ENCODE assay signal across 8 mouse cellular contexts in the genomic region with DNA sequence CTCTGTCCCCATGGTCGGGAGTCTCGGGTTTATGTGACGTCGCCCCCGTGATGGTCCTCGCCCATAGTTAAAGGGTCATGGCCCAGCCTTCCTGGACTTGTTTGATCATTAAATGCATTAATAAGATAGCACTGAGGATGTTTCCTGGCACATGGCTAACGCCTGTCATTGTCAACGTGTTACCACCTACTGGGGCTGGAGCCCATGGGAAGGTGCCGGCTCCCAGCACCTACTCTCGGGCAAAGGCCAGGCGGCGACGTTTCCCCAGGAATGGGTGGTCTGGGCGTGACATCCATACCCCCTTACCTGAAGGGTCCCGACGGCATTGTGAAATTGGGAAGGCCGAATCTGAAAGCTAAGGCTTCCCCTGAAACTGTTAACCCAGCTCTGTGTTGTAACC. TPM values are rescaled to one million over a fixed set of nuclear protein-coding genes. Genes with fewer than 3 reads are reported as not detected.
DNase-seq lines count a peak whose midpoint lies in the region; ATAC-seq lines count a peak whose summit lies in the region.

No protein-coding gene starts in this region.

- H3K27me3 ChIP-seq in embryonic facial prominence, embryonic 10.5 days (replicated peaks; ENCODE audit: low read depth, poor library complexity, severe bottlenecking), result no peaks in the 10 kb centered on the region
- no peaks in the 10 kb centered on the region for H3K27me3 ChIP-seq in hindbrain, embryonic 16.5 days (replicated peaks; ENCODE audit: control insufficient read depth, insufficient read depth, low read length)

- intact Hi-C loops in left cerebral cortex, postnatal 4 days (cut with DNase I), result no loop called here
- intact Hi-C loops in left cerebral cortex, postnatal 25 days (cut with DNase I), result no loop called here

- H3K9ac ChIP-seq in hindbrain, embryonic 16.5 days (ENCODE audit: low read depth, low read length), result peak overlapping the region; percentile 68

- 2% methylated on average over 17 of the region's 17 CpGs for WGBS in embryonic facial prominence, embryonic 10.5 days
- WGBS in hindbrain, embryonic 16.5 days, result 2% methylated on average over 17 of the region's 17 CpGs

- peak overlapping the region; percentile 90 for H3K4me2 ChIP-seq in hindbrain, embryonic 16.5 days (ENCODE audit: low read length)

- H3K27ac ChIP-seq in embryonic facial prominence, embryonic 10.5 days (replicated peaks), result peak overlapping the region; percentile 86
- peak overlapping the region; percentile 72 for H3K27ac ChIP-seq in hindbrain, embryonic 16.5 days (ENCODE audit: low read depth, low read length)

- H3K4me3 ChIP-seq in embryonic facial prominence, embryonic 10.5 days, result peak overlapping the region; percentile 74
- H3K4me3 ChIP-seq in hindbrain, embryonic 16.5 days (ENCODE audit: low read length), result peak overlapping the region; percentile 72

- DNase-seq in left cerebral cortex, postnatal 4 days, result peak; percentile 32
- DNase-seq in left cerebral cortex, postnatal 25 days (ENCODE audit: low spot score in 2 of 2), result no peak
- DNase-seq in embryonic facial prominence, embryonic 10.5 days (ENCODE audit: low spot score), result no peak
- no peak for DNase-seq in layer of hippocampus, adult 9-10 months (ENCODE audit: low spot score)
- no peak for DNase-seq in cerebellum, postnatal 14 days
- DNase-seq in T-cell, adult 2 months (ENCODE audit: low spot score), result no peak

- H3K9me3 ChIP-seq in embryonic facial prominence, embryonic 10.5 days, result no peaks in the 10 kb centered on the region
- H3K9me3 ChIP-seq in hindbrain, embryonic 16.5 days (ENCODE audit: control insufficient read depth, low read length), result no peaks in the 10 kb centered on the region

- peaks cover 21% of the 10 kb centered on the region for H3K4me1 ChIP-seq in embryonic facial prominence, embryonic 10.5 days
- peaks cover 9% of the 10 kb centered on the region for H3K4me1 ChIP-seq in hindbrain, embryonic 16.5 days (ENCODE audit: control insufficient read depth, insufficient read depth, low read depth, low read length)

- H3K36me3 ChIP-seq in embryonic facial prominence, embryonic 10.5 days (replicated peaks), result peaks cover 27% of the 10 kb centered on the region
- H3K36me3 ChIP-seq in hindbrain, embryonic 16.5 days (ENCODE audit: control insufficient read depth, insufficient read depth, low read length), result no peaks in the 10 kb centered on the region

- no peak for ATAC-seq in hindbrain, embryonic 16.5 days
- ATAC-seq in monocyte, adult 5-6 weeks (replicated peaks; ENCODE audit: insufficient number of reproducible peaks, low FRiP score, low TSS enrichment, poor library complexity, severe bottlenecking), result peak; percentile 4; the same call in 1 of the 2 replicates

RNA-seq across cellular contexts. Expression of a gene that starts 0.8 kb away (rescaled TPM):
- total RNA-seq in left cerebral cortex, postnatal 4 days (2021), result 10 to 100 TPM; 22.3 to 25.0 TPM
- 10 to 100 TPM; 37.6 to 38.6 TPM for total RNA-seq in left cerebral cortex, postnatal 25 days (2021)
- polyA plus RNA-seq in embryonic facial prominence, embryonic 10.5 days (2016; fragmentation: Nextera tagmentation; extraction: Ambion mirVana), result 32.0 and 32.3 TPM in 2 replicates
- polyA plus RNA-seq in hindbrain, embryonic 16.5 days (2015; fragmentation: Nextera tagmentation; extraction: Ambion mirVana), result 40.7 and 45.9 TPM in 2 replicates
- 21.5 to 55.1 TPM (median 25.0 TPM) in 3 replicates for total RNA-seq in monocyte, adult 5-6 weeks (2017)

RNA-seq across cellular contexts. Expression of a gene that starts 41.1 kb away (rescaled TPM):
- 10 to 100 TPM; 43.8 to 45.7 TPM for total RNA-seq in left cerebral cortex, postnatal 4 days (2021)
- total RNA-seq in left cerebral cortex, postnatal 25 days (2021), result 10 to 100 TPM; 22.1 to 31.0 TPM
- polyA plus RNA-seq in embryonic facial prominence, embryonic 10.5 days (2016; fragmentation: Nextera tagmentation; extraction: Ambion mirVana), result 46.3 and 46.4 TPM in 2 replicates
- 33.9 and 34.2 TPM in 2 replicates for polyA plus RNA-seq in hindbrain, embryonic 16.5 days (2015; fragmentation: Nextera tagmentation; extraction: Ambion mirVana)
- 29.7 to 52.8 TPM (median 33.2 TPM) in 3 replicates for total RNA-seq in monocyte, adult 5-6 weeks (2017)

RNA-seq across cellular contexts. Expression of a gene that starts 59.1 kb away (rescaled TPM):
- total RNA-seq in left cerebral cortex, postnatal 4 days (2021), result 1 to 10 TPM; 7.3 to 7.5 TPM
- total RNA-seq in left cerebral cortex, postnatal 25 days (2021), result 1 to 10 TPM; 4.6 to 5.4 TPM
- polyA plus RNA-seq in embryonic facial prominence, embryonic 10.5 days (2016; fragmentation: Nextera tagmentation; extraction: Ambion mirVana), result 20.9 and 21.3 TPM in 2 replicates
- polyA plus RNA-seq in hindbrain, embryonic 16.5 days (2015; fragmentation: Nextera tagmentation; extraction: Ambion mirVana), result 15.8 and 17.3 TPM in 2 replicates
- total RNA-seq in monocyte, adult 5-6 weeks (2017), result 50.8 to 61.9 TPM (median 55.9 TPM) in 3 replicates
